In the genomic region with DNA sequence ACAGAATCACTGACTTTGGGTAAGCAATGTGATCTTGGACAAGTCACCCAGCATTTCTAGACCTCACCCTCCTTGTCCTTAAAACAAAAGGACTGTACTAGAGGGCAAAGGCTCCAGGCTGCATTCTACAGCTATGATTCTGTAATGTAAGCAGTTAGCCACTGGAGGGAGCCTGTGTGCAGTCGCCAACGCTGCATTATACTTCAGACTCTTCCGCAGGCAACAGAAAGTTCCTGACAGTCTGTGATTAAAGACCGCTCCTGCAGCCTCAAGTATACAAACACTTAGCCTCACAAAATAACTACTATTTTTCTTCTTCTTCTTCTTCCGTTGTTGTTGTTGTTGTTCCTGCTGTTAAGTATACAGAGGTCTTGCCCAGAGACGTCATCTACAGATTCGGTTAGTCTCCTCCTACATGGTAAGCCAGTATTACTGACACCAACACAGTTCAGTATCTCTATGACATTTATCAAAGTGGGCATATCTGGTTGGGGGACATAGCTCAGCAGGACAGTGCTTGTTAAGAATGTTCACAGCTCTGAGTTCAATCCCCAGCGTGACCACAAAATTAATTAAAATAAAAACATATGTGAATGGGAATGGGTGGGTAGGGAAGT, we compare ENCODE assay signal across 7 mouse cellular contexts. TPM values are rescaled to one million over a fixed set of nuclear protein-coding genes. Genes with fewer than 3 reads are reported as not detected.
DNase-seq lines count a peak whose midpoint lies in the region; ATAC-seq and TF ChIP-seq lines count a peak whose summit lies in the region.

No protein-coding gene starts in this region.

- ATAC-seq in heart, embryonic 11.5 days (replicated peaks; ENCODE audit: insufficient number of reproducible peaks, low FRiP score, low TSS enrichment), result no peak
- ATAC-seq in kidney, embryonic 14.5 days (ENCODE audit: low FRiP score, low TSS enrichment), result 0 out of 2 replicates have a peak, but pooled peaks have one; percentile 10

- peak overlapping the region; percentile 61 for H3K4me2 ChIP-seq in heart, embryonic 11.5 days
- H3K4me2 ChIP-seq in kidney, embryonic 14.5 days (replicated peaks; ENCODE audit: low read depth, low read length), result peak overlapping the region; percentile 30

- TF ChIP-seq RAD21 in MEL (IDR thresholded peaks at IDR 0.05; ENCODE audit: low read depth, low read length), result peak; percentile 83

- WGBS in heart, embryonic 11.5 days (ENCODE audit: insufficient replicate concordance), result 18% methylated on average over 8 of the region's 8 CpGs
- WGBS in kidney, embryonic 14.5 days, result 22% methylated on average over 8 of the region's 8 CpGs
- 11% methylated on average over 8 of the region's 8 CpGs for WGBS in lung, adult 2 months

- peaks cover 0 to 2% of the 10 kb centered on the region in 2 experiments; a peak in 2 of 4 replicates for H3K4me1 ChIP-seq in MEL (ENCODE audit: control insufficient read depth in 1 of 2, insufficient read depth in 2 of 2, low read length in 2 of 2)
- H3K4me1 ChIP-seq in heart, embryonic 11.5 days (ENCODE audit: control insufficient read depth, insufficient read depth, low read length), result 0 out of 2 replicates have a peak, but pooled peaks cover 3% of the 10 kb centered on the region
- H3K4me1 ChIP-seq in kidney, embryonic 14.5 days (ENCODE audit: control insufficient read depth, insufficient read depth, low read length), result peaks cover 2% of the 10 kb centered on the region; the same call in 1 of the 2 replicates
- no peaks in the 10 kb centered on the region for H3K4me1 ChIP-seq in lung, adult 2 months (ENCODE audit: control insufficient read depth, insufficient read depth, low read length)

- H3K27me3 ChIP-seq in MEL (ENCODE audit: control insufficient read depth in 1 of 2, insufficient read depth in 2 of 2, low read length in 2 of 2), result peaks cover 0 to 5% of the 10 kb centered on the region in 2 experiments; a peak in 3 of 4 replicates
- H3K27me3 ChIP-seq in heart, embryonic 11.5 days (ENCODE audit: control insufficient read depth, insufficient read depth, low read length), result no peaks in the 10 kb centered on the region
- H3K27me3 ChIP-seq in kidney, embryonic 14.5 days (ENCODE audit: control insufficient read depth, insufficient read depth, low read length), result no peaks in the 10 kb centered on the region

- H3K4me3 ChIP-seq in MEL (ENCODE audit: control insufficient read depth in 1 of 2, insufficient read depth in 1 of 2, low read depth in 2 of 2, low read length in 2 of 2), result peak overlapping the region; percentile 48 to 53
- H3K4me3 ChIP-seq in heart, embryonic 11.5 days (ENCODE audit: low read depth, low read length), result 0 out of 2 replicates have a peak overlapping the region, but pooled peaks have one; percentile 25
- H3K4me3 ChIP-seq in kidney, embryonic 14.5 days (ENCODE audit: low read length), result peak overlapping the region; percentile 20
- H3K4me3 ChIP-seq in lung, adult 2 months (replicated peaks; ENCODE audit: extremely low read depth, low read depth, low read length), result peak overlapping the region; percentile 40

- peak; percentile 80 for DNase-seq in CD4-positive, CD25-positive, alpha-beta regulatory T cell, adult 2 months (ENCODE audit: low read depth, low spot score)
- DNase-seq in MEL (ENCODE audit: low read depth, low spot score), result peak; percentile 83
- DNase-seq in embryo, embryonic 10 days (ENCODE audit: low spot score), result peak; percentile 85
- no peak for DNase-seq in lung, adult 2 months
- peak; percentile 78 for DNase-seq in retina, postnatal 1 day

- no peak for TF ChIP-seq POLR2A in MEL (IDR thresholded peaks at IDR 0.05; ENCODE audit: control insufficient read depth in 1 of 2, insufficient read depth in 1 of 2, low read depth in 1 of 2, low read length in 2 of 2, poor library complexity in 1 of 2)
- TF ChIP-seq POLR2A in lung, adult 2 months (IDR thresholded peaks at IDR 0.05; ENCODE audit: borderline replicate concordance, extremely low read depth, low read depth, low read length), result no peak

- peak overlapping the region; percentile 41; the same call in 1 of the 2 replicates for H3K9ac ChIP-seq in MEL (ENCODE audit: control insufficient read depth, low read depth, low read length, poor library complexity, severe bottlenecking)
- no peak overlapping the region for H3K9ac ChIP-seq in heart, embryonic 11.5 days (ENCODE audit: low read depth, low read length)
- no peak overlapping the region for H3K9ac ChIP-seq in kidney, embryonic 14.5 days (ENCODE audit: low read depth, low read length)

- TF ChIP-seq EP300 in MEL (IDR thresholded peaks at IDR 0.05; ENCODE audit: low read depth in 1 of 2, low read length in 2 of 2), result no peak

- no peaks in the 10 kb centered on the region; a peak in 1 of 4 replicates for H3K36me3 ChIP-seq in MEL (ENCODE audit: control insufficient read depth in 1 of 2, insufficient read depth in 2 of 2, low read length in 2 of 2)
- H3K36me3 ChIP-seq in heart, embryonic 11.5 days (ENCODE audit: control insufficient read depth, insufficient read depth, low read length), result no peaks in the 10 kb centered on the region
- no peaks in the 10 kb centered on the region for H3K36me3 ChIP-seq in kidney, embryonic 14.5 days (ENCODE audit: control insufficient read depth, insufficient read depth, low read length)

- H3K27ac ChIP-seq in MEL (ENCODE audit: control insufficient read depth, low read depth, low read length), result no peak overlapping the region
- no peak overlapping the region for H3K27ac ChIP-seq in heart, embryonic 11.5 days (ENCODE audit: low read depth, low read length)
- H3K27ac ChIP-seq in kidney, embryonic 14.5 days (ENCODE audit: low read depth, low read length), result no peak overlapping the region

- H3K9me3 ChIP-seq in MEL (replicated peaks; ENCODE audit: insufficient read depth, low read length), result no peaks in the 10 kb centered on the region
- no peaks in the 10 kb centered on the region for H3K9me3 ChIP-seq in heart, embryonic 11.5 days (replicated peaks; ENCODE audit: control insufficient read depth, low read length)
- H3K9me3 ChIP-seq in kidney, embryonic 14.5 days (ENCODE audit: control insufficient read depth, low read length), result no peaks in the 10 kb centered on the region

- peak; percentile 84 to 94 (median 94) for TF ChIP-seq CTCF in MEL (IDR thresholded peaks at IDR 0.05 in 2 of 3, conservative IDR thresholded peaks at IDR 0.05 in 1 of 3; ENCODE audit: control insufficient read depth in 1 of 3, insufficient read depth in 1 of 3, low read depth in 2 of 3, low read length in 3 of 3, poor library complexity in 1 of 3, severe bottlenecking in 1 of 3)
- TF ChIP-seq CTCF in lung, adult 2 months (IDR thresholded peaks at IDR 0.05; ENCODE audit: insufficient read depth, low read length), result peak; percentile 93

- no peaks in the 10 kb centered on the region for H3K79me2 ChIP-seq in MEL (ENCODE audit: control insufficient read depth, insufficient read depth, low read length, poor library complexity)

TF ChIP-seq in MEL, 35 proteins besides CTCF, POLR2A, EP300 and RAD21:
- TF ChIP-seq MAFK (IDR thresholded peaks at IDR 0.05; ENCODE audit: borderline replicate concordance, low read depth, low read length), result no peak
- TF ChIP-seq SIN3A (IDR thresholded peaks at IDR 0.05; ENCODE audit: low read length), result peak; percentile 41; the same call in 1 of the 2 replicates
- TF ChIP-seq MXI1 (IDR thresholded peaks at IDR 0.05; ENCODE audit: low read depth, low read length), result no peak
- TF ChIP-seq TBP (IDR thresholded peaks at IDR 0.05; ENCODE audit: low read depth, low read length), result 0 out of 2 replicates have a peak, but pooled peaks have one; percentile 21
- TF ChIP-seq ZC3H11A (IDR thresholded peaks at IDR 0.05; ENCODE audit: low read depth, low read length), result peak; percentile 59; the same call in 1 of the 2 replicates
- no peak for TF ChIP-seq POLR2AphosphoS2 (IDR thresholded peaks at IDR 0.05; ENCODE audit: low read length)
- TF ChIP-seq SMC3 (IDR thresholded peaks at IDR 0.05; ENCODE audit: low read depth, low read length), result peak; percentile 89
- TF ChIP-seq MYC (IDR thresholded peaks at IDR 0.05; ENCODE audit: low read depth, low read length), result 0 out of 2 replicates have a peak, but pooled peaks have one; percentile 24

RNA-seq across cellular contexts. Expression of a gene that starts 13.0 kb away (rescaled TPM):
- total RNA-seq in MEL (2012; rRNA removed), result 0.12 and 0.29 TPM in 2 replicates
- polyA plus RNA-seq in MEL (2012; ENCODE audit: insufficient read depth in 1 of 2, insufficient read length in 2 of 2, low read depth in 1 of 2, low replicate concordance in 2 of 2, missing spikeins in 1 of 2), result not detected
- 0.15 and 0.33 TPM in 2 replicates for polyA plus RNA-seq in heart, embryonic 11.5 days (2014; fragmentation: Nextera tagmentation; extraction: Ambion mirVana)
- polyA plus RNA-seq in kidney, embryonic 14.5 days (2014; fragmentation: Nextera tagmentation; extraction: Ambion mirVana), result 0.35 and 0.86 TPM in 2 replicates
- polyA plus RNA-seq in lung, adult 2 months (2012; rRNA removed), result 0.66 TPM in 1 of 2 replicates, not detected in the other

RNA-seq across cellular contexts. Expression of a gene that starts 37.6 kb away (rescaled TPM):
- total RNA-seq in MEL (2012; rRNA removed), result 5.2 and 7.8 TPM in 2 replicates
- 10 to 100 TPM; 27.1 to 83.9 TPM for polyA plus RNA-seq in MEL (2012; ENCODE audit: insufficient read depth in 1 of 2, insufficient read length in 2 of 2, low read depth in 1 of 2, low replicate concordance in 2 of 2, missing spikeins in 1 of 2)
- 6.3 and 7.8 TPM in 2 replicates for polyA plus RNA-seq in heart, embryonic 11.5 days (2014; fragmentation: Nextera tagmentation; extraction: Ambion mirVana)
- polyA plus RNA-seq in kidney, embryonic 14.5 days (2014; fragmentation: Nextera tagmentation; extraction: Ambion mirVana), result 8.3 and 12.9 TPM in 2 replicates
- polyA plus RNA-seq in lung, adult 2 months (2012; rRNA removed), result 23.1 and 23.8 TPM in 2 replicates
